Mouse (Mus musculus): Measurements from ENCODE around the gene Map3k6.

DNA sequence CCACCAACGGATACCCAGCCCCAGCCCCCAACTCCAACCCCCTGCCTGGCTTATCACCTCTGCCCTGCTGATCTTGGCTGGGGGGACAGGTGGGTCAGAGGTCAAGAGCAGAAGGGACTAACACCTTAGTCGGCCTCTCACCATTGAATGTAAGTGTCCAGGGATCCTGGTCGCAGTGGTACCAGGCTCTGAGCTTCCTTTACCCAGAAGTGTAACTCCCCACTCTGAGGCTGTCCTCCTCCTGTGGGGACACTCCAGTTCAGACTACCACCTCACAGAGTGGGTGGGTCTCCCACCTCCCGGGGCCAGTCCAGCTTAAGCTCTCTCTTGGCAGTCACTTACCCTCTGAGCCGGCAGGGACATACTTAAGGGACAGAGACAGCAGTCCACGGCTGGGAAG lies 14.8 kb downstream of the Map3k6 start:
- TF ChIP-seq CTCF (IDR thresholded peaks at IDR 0.05; ENCODE audit: borderline replicate concordance, extremely low read depth, insufficient read depth, insufficient read length) (no peak), POLR2A (IDR thresholded peaks at IDR 0.05; ENCODE audit: borderline replicate concordance, extremely low read depth, insufficient read depth, insufficient read length, poor library complexity, severe bottlenecking) (no peak)
